Mouse (Mus musculus) CH12.LX (cell line): ENCODE results near the gene Gm28048. TPM values are rescaled to one million over a fixed set of nuclear protein-coding genes. Genes with fewer than 3 reads are reported as not detected.

ENCODE experiments used
- DNase-seq: peaks from one replicate; pipeline ENCODE4 v3.0.0-alpha.2; 2013; ENCODE audit errors: extremely low read depth
- H3K27ac ChIP-seq: 2 replicates; pipeline ENCODE4 v1.5.1; 2012; ENCODE audit warnings: low read depth, mild to moderate bottlenecking, control low read depth, moderate library complexity; ENCODE audit not compliant: insufficient read depth
- H3K27me3 ChIP-seq: replicated peaks from 2 replicates; pipeline ENCODE3; 2012; ENCODE audit warnings: inconsistent platforms
- H3K36me3 ChIP-seq, 2 experiments: replicated peaks in 1 of 2; 2 replicates each; pipeline versions ENCODE3 to v1.6.1; 2012; ENCODE audit warnings: inconsistent platforms in 1 of 2, low read length in 1 of 2, mild to moderate bottlenecking in 1 of 2, mixed read lengths in 1 of 2, moderate library complexity in 1 of 2; ENCODE audit not compliant: control insufficient read depth in 1 of 2, insufficient read depth in 1 of 2
- H3K4me1 ChIP-seq, 2 experiments: 2 replicates each; pipeline ENCODE4 v1.6.1; 2012; ENCODE audit warnings: inconsistent platforms in 1 of 2, moderate library complexity in 1 of 2; ENCODE audit not compliant: insufficient read depth in 2 of 2, control insufficient read depth in 1 of 2
- H3K4me2 ChIP-seq: 2 replicates; pipeline ENCODE4 v1.6.1; 2012; ENCODE audit warnings: low read depth, mild to moderate bottlenecking, control low read depth; ENCODE audit not compliant: poor library complexity, insufficient read depth, severe bottlenecking
- H3K4me3 ChIP-seq, 3 experiments: fragments of 150-350 bp in 1 of 3; sonication (generic) in 1 of 3; replicated peaks in 1 of 3; 2 replicates each; pipeline versions ENCODE3 to v1.5.1; 2011 to 2012; ENCODE audit warnings: low read depth in 2 of 3, low read length in 2 of 3, mild to moderate bottlenecking in 2 of 3, moderate library complexity in 2 of 3, control low read depth in 1 of 3, improper control_type of control experiment in 1 of 3, inconsistent platforms in 1 of 3, mixed read lengths in 1 of 3; ENCODE audit not compliant: poor library complexity in 1 of 3
- H3K79me2 ChIP-seq: replicated peaks from 2 replicates; pipeline ENCODE4 v1.6.1; 2012; ENCODE audit warnings: mild to moderate bottlenecking, moderate library complexity; ENCODE audit not compliant: control insufficient read depth, poor library complexity, insufficient read depth, severe bottlenecking; ENCODE audit errors: extremely low read depth
- H3K9ac ChIP-seq: 2 replicates; pipeline ENCODE4 v1.6.1; 2012; ENCODE audit warnings: low read depth, mild to moderate bottlenecking, control low read depth, moderate library complexity; ENCODE audit not compliant: insufficient read depth
- H3K9me3 ChIP-seq: replicated peaks from 2 replicates; pipeline ENCODE3; 2012; ENCODE audit warnings: low read length, inconsistent platforms, mixed read lengths
- CHD1 ChIP-seq: IDR thresholded peaks from 2 replicates; pipeline ENCODE4 v1.6.1; 2012; ENCODE audit warnings: low read depth, low read length, improper control_type of control experiment, inconsistent platforms
- CHD2 ChIP-seq: IDR thresholded peaks from 2 replicates; pipeline ENCODE4 v1.6.1; 2011; ENCODE audit warnings: low read length, improper control_type of control experiment
- ELF1 ChIP-seq: IDR thresholded peaks from 2 replicates; pipeline ENCODE4 v1.6.1; 2014; ENCODE audit warnings: low read depth, mild to moderate bottlenecking, inconsistent platforms, low read length, improper control_type of control experiment
- EP300 ChIP-seq: IDR thresholded peaks from 2 replicates; pipeline ENCODE4 v1.6.1; 2011; ENCODE audit warnings: low read length, improper control_type of control experiment
- ETS1 ChIP-seq: conservative IDR thresholded peaks from 2 replicates; pipeline ENCODE4 v1.6.1; 2012; ENCODE audit warnings: low read depth, mild to moderate bottlenecking, inconsistent platforms, low read length, improper control_type of control experiment, moderate library complexity
- HCFC1 ChIP-seq: IDR thresholded peaks from 2 replicates; pipeline ENCODE4 v1.6.1; 2012; ENCODE audit warnings: low read depth, mild to moderate bottlenecking, inconsistent platforms, low read length, improper control_type of control experiment
- IRF4 ChIP-seq: IDR thresholded peaks from 2 replicates; pipeline ENCODE4 v1.6.1; 2014; ENCODE audit warnings: low read depth, mild to moderate bottlenecking, inconsistent platforms, low read length, improper control_type of control experiment
- MAFK ChIP-seq: IDR thresholded peaks from 2 replicates; pipeline ENCODE4 v1.6.1; 2011; ENCODE audit warnings: low read length, improper control_type of control experiment; ENCODE audit not compliant: insufficient replicate concordance
- MAX ChIP-seq: IDR thresholded peaks from 2 replicates; pipeline ENCODE4 v1.6.1; 2011; ENCODE audit warnings: low read length, improper control_type of control experiment
- NELFE ChIP-seq: IDR thresholded peaks from 2 replicates; pipeline ENCODE4 v1.6.1; 2011; ENCODE audit warnings: low read depth, low read length, improper control_type of control experiment
- PAX5 ChIP-seq: IDR thresholded peaks from 2 replicates; pipeline ENCODE4 v1.6.1; 2012; ENCODE audit warnings: low read length, inconsistent platforms, mixed read lengths
- POLR2AphosphoS2 ChIP-seq: IDR thresholded peaks from 2 replicates; pipeline ENCODE4 v1.6.1; 2011; ENCODE audit warnings: low read depth, low read length, improper control_type of control experiment
- SIN3A ChIP-seq: IDR thresholded peaks from 2 replicates; pipeline ENCODE4 v1.6.1; 2012; ENCODE audit warnings: low read length, improper control_type of control experiment, inconsistent platforms
- SMC3 ChIP-seq: IDR thresholded peaks from 2 replicates; pipeline ENCODE4 v1.6.1; 2011; ENCODE audit warnings: low read depth, low read length, improper control_type of control experiment
- TBP ChIP-seq: conservative IDR thresholded peaks from 2 replicates; pipeline ENCODE4 v1.6.1; 2011; ENCODE audit warnings: low read depth, low read length, improper control_type of control experiment
- TCF12 ChIP-seq: IDR thresholded peaks from 2 replicates; pipeline ENCODE4 v1.6.1; 2014; ENCODE audit warnings: low read depth, mild to moderate bottlenecking, inconsistent platforms, low read length, improper control_type of control experiment
- UBTF ChIP-seq: IDR thresholded peaks from 2 replicates; pipeline ENCODE4 v1.6.1; 2012; ENCODE audit warnings: low read depth, mild to moderate bottlenecking, inconsistent platforms, low read length, improper control_type of control experiment, moderate library complexity
- USF1 ChIP-seq: IDR thresholded peaks from 2 replicates; pipeline ENCODE4 v1.6.1; 2014; ENCODE audit warnings: low read depth, mild to moderate bottlenecking, inconsistent platforms, low read length, improper control_type of control experiment
- USF2 ChIP-seq: conservative IDR thresholded peaks from 2 replicates; pipeline ENCODE4 v1.6.1; 2011; ENCODE audit warnings: low read depth, low read length, improper control_type of control experiment
- dilution Hi-C: fragments of 300-500 bp; cut with MboI; formaldehyde crosslinking; loops from 2 replicates; pipeline ENCODE4 v1.14.3; 2020; ENCODE audit warnings: low sequenced_read_pairs; ENCODE audit not compliant: extremely low pct_unique_long_range_greater_than_20kb, extremely low pct_ligation_motif_present
- in situ Hi-C: fragments of 300-500 bp; cut with MboI; formaldehyde crosslinking; loops from 3 replicates; pipeline ENCODE4 v1.14.3; 2019; ENCODE audit warnings: low sequenced_read_pairs, low pct_ligation_motif_present, low pct_unique_long_range_greater_than_20kb, mixed read lengths
- polyA plus RNA-seq: library from polyadenylated mRNA; unstranded; fragments of >175 nt; gene quantifications from 2 replicates; pipeline ENCODE4 v1.2.1, GENCODE M21; 2012; ENCODE audit warnings: low read depth; ENCODE audit not compliant: insufficient read length
- total RNA-seq, 2 experiments: library from RNA; depleted of rRNA; stranded (reverse); fragments of 300-350 nt in 1 of 2; fragments of >200 nt in 1 of 2; gene quantifications; 2 replicates each; pipeline ENCODE4 v1.2.3; 2012 to 2014

The Gm28048 gene
- total and polyA plus RNA-seq, 3 experiments: 32.6 to 93.3 (median 59.5) TPM

DNA sequence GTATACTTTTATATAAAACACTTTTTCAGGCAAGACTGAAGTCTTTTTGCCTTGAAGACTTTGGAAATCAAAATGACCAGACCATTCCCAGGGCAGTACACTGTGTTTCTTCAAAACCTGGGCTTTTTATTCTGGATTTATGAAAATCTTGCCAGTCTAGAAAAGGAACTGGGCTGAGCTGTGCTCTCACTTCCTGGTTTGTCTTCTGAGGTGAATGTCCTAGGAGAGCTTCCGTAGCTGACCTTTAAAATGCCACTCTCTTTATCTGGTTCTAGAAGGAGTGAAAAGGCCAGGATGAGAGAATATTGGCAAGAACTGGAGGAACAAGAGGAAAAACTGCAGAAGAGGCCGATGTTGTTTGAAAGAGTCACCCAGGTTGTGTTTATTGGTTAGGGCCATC, 41.3 kb upstream of the Gm28048 start:
- no peak overlapping the region for H3K4me2 ChIP-seq
- H3K9me3 ChIP-seq: peaks cover 4% of the 10 kb centered on the region
- dilution Hi-C loops (no loop called here), in situ Hi-C loops (no loop called here)
- H3K4me3 ChIP-seq: no peak overlapping the region
- H3K9ac ChIP-seq: no peak overlapping the region
- H3K79me2 ChIP-seq: no peaks in the 10 kb centered on the region
- H3K36me3 ChIP-seq: peaks cover 0 to 2% of the 10 kb centered on the region in 2 experiments
- H3K27ac ChIP-seq: no peak overlapping the region
- no peaks in the 10 kb centered on the region for H3K27me3 ChIP-seq
- TF ChIP-seq TBP: no peak
- TF ChIP-seq USF2: no peak
- TF ChIP-seq HCFC1: peak; percentile 70
- no peak for TF ChIP-seq PAX5
- peak; percentile 49; the same call in 1 of the 2 replicates for TF ChIP-seq IRF4
- TF ChIP-seq ELF1: peak; percentile 95
- TF ChIP-seq CHD1: no peak
- peak; percentile 63 for TF ChIP-seq EP300
- no peak for TF ChIP-seq UBTF
- no peak for TF ChIP-seq CHD2
- TF ChIP-seq SMC3: no peak
- TF ChIP-seq TCF12: no peak
- no peak for TF ChIP-seq ETS1
- DNase-seq: no peak
- peaks cover 0 to 10% of the 10 kb centered on the region in 2 experiments; a peak in 2 of 4 replicates for H3K4me1 ChIP-seq

DNA sequence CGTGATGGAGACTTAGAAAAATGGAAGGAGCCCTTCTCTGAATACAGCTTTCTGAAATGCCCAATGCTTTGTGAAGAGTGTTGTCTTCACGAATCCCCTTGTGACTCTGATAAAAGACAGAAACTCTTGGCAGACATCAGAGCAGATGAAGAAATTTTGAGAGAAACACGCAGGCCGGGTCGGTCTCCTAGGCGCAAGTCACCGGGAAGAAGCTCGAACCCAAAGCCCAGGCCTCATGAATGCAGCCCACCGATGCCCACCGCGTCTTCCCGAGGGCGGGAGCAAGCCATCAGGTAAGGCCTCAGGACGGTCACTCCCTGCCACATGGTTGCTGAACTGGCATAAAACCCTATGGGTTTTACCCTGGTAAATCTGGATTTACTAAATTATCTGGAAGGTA, 39.0 kb upstream of the Gm28048 start:
- in situ Hi-C loops: no loop called here
- H3K4me3 ChIP-seq: no peak overlapping the region

More for the DNA sequence above, 39.0 kb upstream of the Gm28048 start:
- no peak overlapping the region for H3K9ac ChIP-seq
- no peak for DNase-seq
- no peak overlapping the region for H3K4me2 ChIP-seq
- H3K4me1 ChIP-seq: peaks cover 0 to 13% of the 10 kb centered on the region in 2 experiments; a peak in 2 of 4 replicates
- TF ChIP-seq NELFE (no peak), MAX (no peak), PAX5 (no peak), USF2 (no peak), ETS1 (no peak), MAFK (no peak), USF1 (no peak), SIN3A (no peak), POLR2AphosphoS2 (no peak)
- peaks cover 0 to 3% of the 10 kb centered on the region in 2 experiments for H3K36me3 ChIP-seq
- no peaks in the 10 kb centered on the region for H3K79me2 ChIP-seq
- dilution Hi-C loops: no loop called here
- no peaks in the 10 kb centered on the region for H3K27me3 ChIP-seq
- no peak overlapping the region for H3K27ac ChIP-seq
- H3K9me3 ChIP-seq: peaks cover 6% of the 10 kb centered on the region
